Mouse (Mus musculus) hematopoietic stem cell, adult 5-6 weeks (primary cell): ENCODE data around the gene Tle6. TPM values are rescaled to one million over a fixed set of nuclear protein-coding genes. Genes with fewer than 3 reads are reported as not detected.
"Not testable (repeated sequence)": the region's sequence is repeated elsewhere in the genome, so short reads cannot be mapped to it uniquely, and the experiment has no call there.

Experiments
- ATAC-seq, 2 experiments: fragments of 125-278 bp in 1 of 2; replicated peaks in 1 of 2; 2 replicates each; pipeline ENCODE4 v1.8.0; 2016 to 2017; ENCODE audit warnings: inconsistent platforms in 2 of 2, mild to moderate bottlenecking in 2 of 2, moderate number of reproducible peaks in 2 of 2, low read depth in 1 of 2, moderate TSS enrichment in 1 of 2; ENCODE audit not compliant: low FRiP score in 2 of 2, poor library complexity in 2 of 2, severe bottlenecking in 2 of 2, insufficient read depth in 1 of 2, low TSS enrichment in 1 of 2
- total RNA-seq: library from RNA; stranded (forward); fragments of 172-1452, 232-1000 nt; gene quantifications from 2 replicates; pipeline ENCODE4 v1.2.3, GENCODE M21; 2017

The Tle6 gene
- total RNA-seq = 22.9 and 47.4 TPM in 2 replicates

DNA sequence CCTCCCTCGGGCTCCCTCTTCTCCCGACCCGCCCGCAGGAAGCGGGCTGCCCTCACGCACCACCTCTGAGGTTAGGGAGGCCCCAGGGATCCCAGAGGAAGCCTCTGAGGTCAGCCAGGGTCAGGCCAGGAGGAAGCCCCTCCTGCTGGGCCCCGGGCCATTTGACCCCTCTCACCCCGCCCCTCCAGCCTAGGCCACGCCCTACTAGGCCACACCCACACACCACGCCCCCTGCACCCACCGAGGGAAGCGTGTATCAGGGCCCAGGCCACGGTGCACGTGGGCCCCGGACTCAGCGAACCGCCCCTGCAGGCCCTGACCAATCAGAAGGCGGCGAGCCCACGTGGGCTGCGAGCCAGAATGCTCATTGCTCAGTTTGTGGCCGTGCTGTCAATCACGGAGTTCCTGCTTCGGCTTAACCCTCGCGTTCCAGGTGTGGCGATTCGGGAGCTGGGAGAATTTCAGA, at the start of gene Tle6:
Tle6 (minus strand) TSS at position 336 of the 466 bp plus-strand sequence.
- peak; percentile 73 to 76 for ATAC-seq

DNA sequence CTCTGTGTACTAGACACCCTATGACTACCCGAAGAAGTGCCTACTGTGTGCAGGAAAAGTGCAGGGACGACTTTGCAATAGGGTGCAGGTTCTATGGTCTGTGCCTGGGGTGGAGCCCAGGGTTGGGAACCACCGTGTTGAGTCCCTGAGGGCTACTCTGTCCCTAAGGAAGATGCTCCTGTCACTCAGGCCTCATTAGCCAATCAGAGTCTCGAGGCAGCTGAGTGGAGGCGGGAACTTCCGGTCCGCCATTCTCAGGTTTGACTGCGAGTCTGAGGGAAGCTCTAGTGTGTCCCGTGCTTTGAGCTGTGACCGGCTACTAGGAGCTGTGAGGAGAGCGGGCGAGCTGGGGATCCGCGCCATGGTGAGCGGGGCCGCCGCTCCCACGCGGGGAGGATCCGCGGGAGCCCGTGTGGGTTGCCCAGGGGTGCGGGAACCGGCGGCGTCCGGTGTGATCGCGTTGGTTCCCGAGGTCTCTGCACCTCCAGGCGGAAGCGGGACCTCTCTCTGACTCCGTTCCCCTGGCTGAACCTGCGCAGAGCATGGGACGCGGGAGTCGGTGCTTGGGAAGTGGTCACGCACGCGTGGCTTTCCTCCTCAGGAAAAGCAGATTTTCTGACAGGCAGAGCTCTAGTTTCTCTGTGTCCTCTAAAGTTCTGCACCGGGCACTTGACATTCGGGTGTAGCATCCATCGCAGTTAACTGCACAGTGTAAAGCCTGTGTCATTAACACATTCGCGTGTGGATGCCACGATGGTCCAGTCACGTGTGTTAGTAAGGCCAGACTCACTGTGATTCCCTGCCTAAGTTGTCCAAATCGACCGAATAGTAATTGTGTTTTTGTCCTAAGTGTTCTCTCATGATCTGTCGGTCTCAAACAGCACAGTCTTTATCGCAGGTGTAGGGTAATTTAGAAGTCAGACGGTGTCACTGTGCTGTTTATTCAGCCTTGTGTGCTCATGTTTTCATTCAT, 48.2 kb upstream of the Tle6 start, which contains the start of gene Gm10778:
Gm10778 (plus strand) TSS at position 257 of the 973 bp plus-strand sequence.
- peak; percentile 93 to 98 for ATAC-seq

DNA sequence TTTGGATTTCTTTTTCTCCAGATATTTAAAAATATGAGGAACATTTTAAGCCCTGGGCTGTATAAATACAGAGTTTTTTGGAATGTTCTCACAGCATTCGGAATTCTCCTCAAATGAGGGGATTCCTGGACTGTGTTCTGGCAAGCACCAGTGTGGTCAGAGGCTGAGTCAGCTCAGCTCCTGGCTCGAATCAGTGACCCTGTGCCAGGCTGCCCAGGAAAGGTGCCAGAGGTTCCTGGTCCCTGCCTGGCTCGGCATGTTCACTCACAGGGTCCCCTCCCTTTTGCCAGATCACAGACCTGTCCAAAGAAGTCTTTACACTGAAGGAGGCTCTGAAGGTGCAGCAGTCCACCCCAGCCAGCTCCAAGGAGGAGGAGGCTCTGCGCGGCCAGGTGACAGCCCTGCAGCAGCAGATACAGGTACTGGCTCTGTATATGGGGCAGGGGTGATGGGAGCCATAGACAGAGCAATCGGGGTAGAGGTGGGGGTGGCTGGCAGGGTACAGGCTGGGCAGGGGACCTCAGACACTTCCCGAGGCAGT, 45.2 kb upstream of the Tle6 start:
- no peak for ATAC-seq

DNA sequence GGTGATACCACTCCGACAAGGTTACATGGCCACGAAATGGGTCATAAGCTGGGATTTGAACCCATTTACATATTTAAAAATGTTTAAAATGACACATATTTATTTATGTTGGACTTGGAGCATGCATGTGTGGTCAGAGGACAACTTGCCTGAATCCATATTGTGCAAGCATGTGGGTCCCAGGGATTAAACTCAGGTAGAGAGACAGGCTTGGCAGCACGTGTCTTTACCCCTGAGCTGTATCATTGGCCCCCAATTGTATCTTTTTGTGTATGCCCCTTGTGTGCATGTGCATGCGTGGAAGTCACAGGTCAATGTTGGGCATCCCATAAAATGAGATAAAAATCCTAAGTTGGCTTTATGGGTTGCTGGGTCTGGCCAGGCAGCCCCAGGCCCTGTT, 44.5 kb upstream of the Tle6 start:
- no peak for ATAC-seq

DNA sequence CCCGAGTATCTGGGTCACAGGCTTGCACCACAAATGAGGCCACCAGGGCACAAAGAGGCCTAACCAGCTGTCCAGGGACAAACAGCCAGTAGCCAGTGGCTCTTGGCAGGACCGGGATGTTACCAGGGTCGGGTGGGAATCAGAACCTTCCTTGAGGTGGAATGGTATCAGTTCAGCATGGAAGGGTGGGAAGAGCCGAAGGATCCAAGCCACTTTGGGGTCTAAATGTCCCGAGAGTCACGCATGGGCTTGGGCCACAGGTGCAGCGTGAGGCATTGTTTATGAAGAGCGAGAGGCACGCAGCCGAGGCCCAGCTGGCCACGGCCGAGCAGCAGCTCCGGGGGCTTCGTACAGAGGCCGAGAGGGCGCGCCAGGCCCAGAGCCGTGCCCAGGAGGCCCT, 43.8 kb upstream of the Tle6 start:
- ATAC-seq = no peak

DNA sequence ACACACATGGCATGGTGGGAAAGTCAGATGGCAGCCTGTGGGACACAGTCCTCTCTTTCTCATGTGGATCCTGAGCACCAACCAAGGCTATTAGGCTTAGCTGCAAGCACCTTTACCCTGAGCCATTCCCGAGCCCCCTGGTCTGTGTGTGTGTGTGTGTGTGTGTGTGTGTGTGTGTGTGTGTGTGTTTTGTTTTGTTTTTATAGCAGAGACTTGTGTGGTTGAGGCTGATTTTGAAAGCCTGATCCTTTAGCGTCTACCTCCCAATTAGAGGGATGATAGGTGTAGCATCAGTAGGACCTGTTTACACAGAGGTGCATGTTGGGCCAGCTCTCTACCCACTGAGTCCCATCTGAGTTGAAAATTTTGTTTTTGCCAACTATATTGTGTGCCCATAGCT, 43.3 kb upstream of the Tle6 start:
- no peak for ATAC-seq

DNA sequence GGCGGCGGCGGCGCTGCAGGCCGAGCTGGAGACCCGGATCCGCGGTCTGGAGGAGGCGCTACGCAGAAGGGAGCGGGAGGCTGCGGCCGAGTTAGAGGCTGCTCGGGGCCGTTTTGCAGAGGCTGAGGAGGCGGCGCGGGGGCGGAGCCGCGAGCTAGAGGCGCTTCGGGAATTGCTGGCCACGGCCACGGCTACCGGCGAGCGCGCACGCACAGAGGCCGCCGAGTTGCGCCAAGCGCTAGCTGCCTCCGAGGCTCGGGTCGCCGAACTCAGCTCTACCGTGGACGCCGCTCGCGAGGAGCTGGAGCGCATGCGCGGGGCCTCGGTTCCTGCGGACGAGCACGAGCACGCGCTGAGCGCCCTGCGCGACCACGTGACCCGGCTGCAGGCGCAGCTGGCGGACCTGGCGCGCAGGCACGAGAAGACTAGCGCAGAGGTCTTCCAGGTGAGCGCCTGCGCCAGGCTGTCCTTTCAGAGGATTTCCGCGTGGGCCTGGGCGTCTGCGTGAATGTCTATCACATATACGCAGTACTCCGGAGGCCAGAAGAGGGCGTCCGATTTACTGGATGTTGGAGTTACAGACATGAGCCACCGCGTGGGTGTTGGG, 42.7 kb upstream of the Tle6 start:
- peak; percentile 70 to 77 for ATAC-seq

DNA sequence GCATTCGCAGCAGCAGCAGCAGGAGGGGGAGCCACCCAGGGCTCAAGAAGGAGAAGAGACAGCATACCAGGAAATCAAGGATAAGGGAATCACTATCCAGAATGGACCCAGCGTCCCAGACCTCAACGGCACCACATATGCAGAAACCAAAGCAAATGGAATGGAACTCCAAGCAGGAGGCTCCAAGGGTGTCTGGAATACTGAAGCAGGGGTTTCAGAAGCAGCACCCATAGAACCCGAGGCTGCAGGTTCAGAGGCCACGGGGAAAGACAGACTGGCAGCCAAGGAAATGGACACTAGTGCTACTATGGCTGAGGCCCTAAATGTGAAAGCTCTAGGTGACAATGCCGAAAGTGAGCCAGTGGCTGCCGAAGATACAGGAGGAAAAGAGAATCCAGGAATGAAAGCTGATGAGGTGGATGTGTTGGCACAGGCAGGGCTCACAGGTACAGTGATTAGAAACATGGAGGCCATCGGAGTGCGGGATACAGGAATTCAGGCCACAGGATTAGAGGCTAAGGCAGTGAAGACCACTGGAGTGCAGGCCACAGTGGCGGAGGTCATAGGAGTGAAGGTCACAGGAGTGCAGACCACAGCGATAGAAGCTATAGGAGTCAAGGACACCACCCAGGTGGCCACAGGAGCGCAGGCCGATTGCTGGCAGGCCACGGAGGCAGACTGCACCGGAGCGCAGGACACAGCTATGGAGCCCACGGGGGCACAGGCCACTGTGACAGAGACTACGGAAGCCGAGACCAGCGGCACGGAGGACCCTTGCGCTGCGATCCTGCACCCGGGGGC, 42.0 kb upstream of the Tle6 start:
- ATAC-seq = peak in 1 of 2 experiments; percentile 17; a peak in 1 of 4 replicates

DNA sequence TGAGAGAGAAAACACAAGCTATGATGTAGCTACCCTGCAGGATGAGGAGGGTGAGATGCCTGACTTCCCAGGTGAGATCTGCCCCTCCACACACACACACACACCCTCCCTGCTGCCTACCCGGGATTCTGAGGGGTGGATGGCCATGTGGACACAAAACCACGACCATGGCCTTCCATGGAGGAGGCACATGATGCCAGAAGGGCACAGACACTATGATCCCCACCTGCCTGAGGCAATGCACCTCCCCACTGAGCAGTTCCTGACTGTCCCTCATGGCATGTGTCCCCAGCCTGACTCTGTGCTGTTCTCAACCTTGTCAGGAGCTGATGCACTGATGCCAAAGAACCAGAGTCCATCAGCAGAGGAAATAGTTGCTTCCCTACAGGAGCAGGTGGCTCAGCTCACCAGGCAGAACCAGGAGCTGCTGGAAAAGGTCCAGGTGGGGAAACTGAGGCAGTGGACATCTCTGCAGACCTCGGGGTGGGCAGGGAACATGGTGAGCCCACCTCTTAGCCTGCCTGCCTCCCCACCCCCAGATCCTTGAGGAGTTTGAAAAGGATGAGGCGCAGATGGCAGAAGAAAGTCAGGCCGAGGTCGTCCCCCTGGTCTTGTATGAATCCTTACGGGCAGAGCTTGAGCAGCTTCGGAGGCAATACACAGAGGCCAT, 41.2 kb upstream of the Tle6 start:
- no peak for ATAC-seq

DNA sequence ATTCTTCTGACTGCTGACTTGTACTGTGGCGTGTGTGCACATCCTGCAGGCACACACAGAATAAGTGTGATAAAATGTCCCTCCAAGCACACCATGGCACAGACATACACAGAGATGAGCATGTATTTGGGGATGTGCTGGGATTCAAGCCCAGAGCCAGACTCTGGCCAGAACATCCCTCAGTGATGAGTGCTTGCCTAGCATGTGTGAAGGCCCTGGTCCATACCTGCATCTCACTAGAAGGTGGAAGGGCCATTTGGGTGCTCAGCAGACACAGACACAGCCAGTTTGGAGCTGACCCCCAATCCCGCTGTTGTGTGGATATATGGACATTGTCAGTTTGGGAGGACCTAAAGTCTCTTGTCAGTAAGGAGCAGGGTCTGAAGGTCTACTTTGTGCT, 40.7 kb upstream of the Tle6 start:
- no peak for ATAC-seq

DNA sequence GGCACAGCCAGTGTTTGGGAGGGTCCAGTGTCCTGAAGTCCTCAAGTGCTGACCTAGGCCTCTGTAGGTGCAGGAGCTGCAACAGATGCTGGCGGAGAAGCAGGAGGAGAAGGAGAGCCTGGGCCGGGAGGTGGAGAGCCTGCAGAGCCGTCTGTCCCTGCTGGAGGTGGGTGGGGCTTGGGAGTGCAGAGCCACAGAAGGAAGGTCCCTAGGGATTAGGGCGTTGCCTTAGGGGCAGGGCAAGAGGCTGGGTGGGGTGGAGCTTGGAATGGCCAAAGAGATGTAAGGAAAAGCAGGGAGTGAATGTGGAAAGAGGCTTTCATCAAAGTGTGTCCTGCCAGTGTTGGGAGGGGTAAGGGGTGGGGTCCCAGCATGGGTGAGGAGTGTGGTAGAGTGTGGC, 40.0 kb upstream of the Tle6 start:
- ATAC-seq = not testable (repeated sequence)

DNA sequence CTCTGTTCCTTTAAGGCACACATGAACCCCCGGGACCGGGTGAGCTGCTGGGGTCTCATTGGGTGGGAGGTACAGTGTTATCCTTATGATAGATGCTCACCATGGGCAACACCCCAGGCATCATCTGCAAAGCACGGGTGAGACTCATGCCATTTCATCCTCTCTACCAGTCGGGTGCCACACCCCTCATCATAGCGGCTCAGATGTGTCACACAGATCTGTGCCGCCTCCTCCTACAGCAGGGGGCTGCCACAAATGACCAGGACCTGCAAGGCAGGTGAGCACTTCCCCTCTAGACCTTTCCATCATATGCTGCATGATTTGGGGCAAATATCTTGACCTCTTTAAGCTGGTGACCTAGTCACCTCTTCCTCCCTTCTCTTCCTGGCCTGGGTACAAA, 37.2 kb upstream of the Tle6 start:
- no peak for ATAC-seq

DNA sequence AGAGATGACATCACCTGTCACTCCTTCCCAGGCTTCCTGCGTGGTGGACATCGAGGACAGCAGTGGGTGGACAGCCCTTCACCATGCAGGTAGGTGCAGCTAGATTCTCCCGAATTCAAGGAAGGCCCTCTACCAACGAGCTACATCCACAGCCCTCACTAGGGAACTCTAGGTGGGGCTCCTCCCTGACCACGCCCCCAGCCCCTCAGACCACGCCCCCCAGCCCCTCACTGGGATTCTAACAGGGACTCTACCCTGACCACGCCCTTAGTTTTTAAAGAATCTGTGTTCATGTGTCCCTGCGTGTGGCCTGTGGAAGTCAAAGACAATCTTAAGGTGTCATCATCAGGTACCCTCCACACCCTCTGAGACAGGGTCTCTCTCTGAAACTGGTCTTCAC, 35.5 kb upstream of the Tle6 start:
- ATAC-seq = no peak

DNA sequence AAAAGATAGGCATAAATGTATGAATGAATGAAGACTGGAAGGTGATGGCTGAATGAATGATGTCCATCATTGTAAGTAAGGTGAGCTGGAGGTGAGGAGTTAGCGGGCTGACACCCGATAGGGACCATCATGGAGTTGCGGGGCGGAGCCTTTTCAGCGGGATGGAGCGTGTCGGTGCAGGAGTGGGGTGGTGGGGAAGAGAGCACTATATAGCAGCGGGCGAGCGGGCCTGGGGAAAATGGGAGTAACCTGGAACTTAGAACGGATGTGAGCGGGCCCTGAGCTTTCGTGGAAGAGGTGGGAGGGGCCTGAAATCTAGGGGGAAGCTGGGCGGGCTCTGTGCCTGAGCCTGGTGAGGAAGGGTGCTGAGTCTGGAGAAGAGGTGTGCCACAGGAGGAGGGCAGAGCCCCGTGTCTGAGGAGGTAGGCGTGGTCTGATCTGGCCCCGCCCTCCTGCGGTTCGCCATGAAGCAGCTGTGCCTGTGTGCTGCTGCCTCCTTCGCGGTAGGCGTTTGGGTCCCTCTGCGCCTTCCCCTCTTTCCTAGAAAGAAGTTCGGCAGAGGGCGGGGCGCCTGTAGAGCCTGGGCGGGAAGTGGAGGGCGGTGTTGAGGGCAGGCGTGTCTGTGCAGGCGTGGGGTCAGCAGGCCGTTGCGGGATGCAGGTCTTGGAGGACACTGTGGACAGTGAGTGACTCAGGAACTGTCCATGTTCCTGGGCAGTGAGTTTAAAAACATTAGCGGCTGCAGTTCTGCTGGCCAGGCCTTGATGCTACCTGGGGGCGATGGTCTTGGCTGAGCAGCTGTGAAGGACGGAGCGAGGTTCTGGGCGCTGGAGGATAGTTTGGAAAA, 32.6 kb upstream of the Tle6 start:
- peak; percentile 98 to 99 for ATAC-seq

DNA sequence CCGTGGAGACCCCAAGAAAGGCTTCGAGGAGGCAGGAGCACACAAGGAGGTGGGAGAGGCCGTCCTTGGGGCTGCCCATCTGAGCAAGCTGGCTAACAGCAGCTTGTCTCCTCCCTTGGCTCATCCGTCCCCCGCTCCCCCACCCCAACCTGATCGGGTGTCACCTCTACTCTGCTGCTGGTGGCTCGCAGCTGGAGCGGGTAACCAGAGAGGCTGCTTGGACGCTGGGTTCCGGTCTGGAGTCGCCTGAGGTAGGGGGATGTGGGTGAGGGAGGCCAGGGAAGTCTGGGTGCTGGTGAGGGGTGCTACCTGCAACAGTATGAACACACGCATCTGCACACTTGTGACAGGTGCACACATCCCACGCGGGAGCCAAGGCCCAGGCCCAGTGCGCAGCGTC, 27.5 kb upstream of the Tle6 start, which contains the start of gene Ankrd24:
Ankrd24 (plus strand) TSS at position 151 of the 400 bp plus-strand sequence.
- ATAC-seq = no peak

DNA sequence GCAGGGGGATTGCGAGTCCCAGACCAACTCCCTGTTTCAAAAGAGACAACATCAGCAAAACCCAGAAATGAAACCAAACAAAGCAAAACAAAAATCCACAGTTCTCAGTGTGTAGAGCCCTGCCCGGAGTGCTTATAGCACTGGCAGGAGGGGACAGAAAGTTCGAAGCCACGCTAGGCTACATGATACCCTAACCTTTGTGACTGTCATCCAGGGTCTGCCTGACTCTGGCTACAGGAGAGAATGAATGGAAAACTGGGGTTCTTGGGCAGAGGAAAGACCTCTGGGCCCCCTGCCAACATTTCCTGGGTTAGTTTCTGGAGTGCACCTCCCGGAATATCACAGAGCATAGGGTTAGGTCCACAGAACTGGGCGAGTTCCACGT, 27.0 kb upstream of the Tle6 start:
- peak; percentile 14 to 50; a peak in 3 of 4 replicates for ATAC-seq
